Comparison of ENCODE assay signal across 8 mouse cellular contexts in genomic region chr7:127023272-127023691, GRCm38 (mm10). TPM values are rescaled to one million over a fixed set of nuclear protein-coding genes. Genes with fewer than 3 reads are reported as not detected.
A peak's percentile ranks its signal among the peaks of the same experiment; 100 is the strongest.
DNase-seq lines count a peak whose midpoint lies in the region; ATAC-seq and TF ChIP-seq lines count a peak whose summit lies in the region.

No protein-coding gene starts in this region.

- peak overlapping the region; percentile 95 for H3K4me3 ChIP-seq in stomach, embryonic 14.5 days (ENCODE audit: low read depth, low read length)
- H3K4me3 ChIP-seq in stomach, postnatal 0 days (ENCODE audit: low read depth, low read length): no peak overlapping the region
- peak overlapping the region; percentile 74 for H3K4me3 ChIP-seq in hindbrain, embryonic 15.5 days
- H3K4me3 ChIP-seq in myocyte: peak overlapping the region; percentile 67

- H3K79me2 ChIP-seq in myocyte (ENCODE audit: control insufficient read depth, insufficient read depth): peaks cover 20% of the 10 kb centered on the region

- peak; percentile 79 for DNase-seq in cerebellum, adult 11-12 months
- DNase-seq in stomach, postnatal 0 days (ENCODE audit: low spot score): no peak
- DNase-seq in B cell, adult 2 months: no peak
- DNase-seq in adrenal gland, postnatal 36 days: no peak

- H3K9me3 ChIP-seq in stomach, embryonic 14.5 days (ENCODE audit: control insufficient read depth, low read depth, low read length): no peaks in the 10 kb centered on the region
- no peaks in the 10 kb centered on the region for H3K9me3 ChIP-seq in stomach, postnatal 0 days (ENCODE audit: control insufficient read depth, low read length)
- no peaks in the 10 kb centered on the region for H3K9me3 ChIP-seq in hindbrain, embryonic 15.5 days

- 73% methylated on average over 13 of the region's 13 CpGs for WGBS in stomach, embryonic 14.5 days
- 67% methylated on average over 13 of the region's 13 CpGs for WGBS in stomach, postnatal 0 days
- 79% methylated on average over 13 of the region's 13 CpGs for WGBS in hindbrain, embryonic 15.5 days

- peak; percentile 33 for TF ChIP-seq POLR2A in myocyte (IDR thresholded peaks at IDR 0.05; ENCODE audit: insufficient read length, low read depth)

- no peak overlapping the region; the same call in 1 of the 2 replicates for H3K27ac ChIP-seq in stomach, embryonic 14.5 days (ENCODE audit: low read length)
- no peak overlapping the region for H3K27ac ChIP-seq in stomach, postnatal 0 days (replicated peaks)
- peak overlapping the region; percentile 18; the same call in 1 of the 2 replicates for H3K27ac ChIP-seq in hindbrain, embryonic 15.5 days (replicated peaks)

- H3K9ac ChIP-seq in stomach, embryonic 14.5 days (replicated peaks; ENCODE audit: low read depth, low read length): peak overlapping the region; percentile 40; the same call in 1 of the 2 replicates
- H3K9ac ChIP-seq in stomach, postnatal 0 days (ENCODE audit: low read length): no peak overlapping the region; the same call in 1 of the 2 replicates
- peak overlapping the region; percentile 89 for H3K9ac ChIP-seq in hindbrain, embryonic 15.5 days

- TF ChIP-seq CTCF in stomach, postnatal 0 days (IDR thresholded peaks at IDR 0.05; ENCODE audit: low read depth): no peak

- peak overlapping the region; percentile 99 for H3K4me2 ChIP-seq in stomach, embryonic 14.5 days (replicated peaks; ENCODE audit: low read depth, low read length)
- no peak overlapping the region for H3K4me2 ChIP-seq in stomach, postnatal 0 days (replicated peaks; ENCODE audit: low read depth)
- peak overlapping the region; percentile 89 for H3K4me2 ChIP-seq in hindbrain, embryonic 15.5 days
- H3K4me2 ChIP-seq in myocyte (ENCODE audit: low read depth): peak overlapping the region; percentile 12

- no peak for ATAC-seq in cerebellum, adult (ENCODE audit: insufficient number of reproducible peaks, low FRiP score, low TSS enrichment)
- no peak for ATAC-seq in stomach, embryonic 14.5 days (ENCODE audit: insufficient number of reproducible peaks, insufficient read depth, low FRiP score, low read depth)
- ATAC-seq in stomach, postnatal 0 days (ENCODE audit: low FRiP score, low TSS enrichment): no peak
- no peak for ATAC-seq in hindbrain, embryonic 15.5 days (ENCODE audit: low FRiP score, low read depth)

- TF ChIP-seq EP300 in stomach, postnatal 0 days (optimal IDR thresholded peaks at IDR 0.05): no peak

- H3K4me1 ChIP-seq in stomach, embryonic 14.5 days (ENCODE audit: control insufficient read depth, insufficient read depth, low read length): peaks cover 62% of the 10 kb centered on the region
- H3K4me1 ChIP-seq in stomach, postnatal 0 days (replicated peaks; ENCODE audit: control insufficient read depth, insufficient read depth): peaks cover 14% of the 10 kb centered on the region
- H3K4me1 ChIP-seq in hindbrain, embryonic 15.5 days (replicated peaks): peaks cover 74% of the 10 kb centered on the region

- no peak overlapping the region for H3ac ChIP-seq in myocyte (ENCODE audit: control insufficient read depth, insufficient read length)

- H3K27me3 ChIP-seq in stomach, embryonic 14.5 days (ENCODE audit: control insufficient read depth, insufficient read depth, low read length): no peaks in the 10 kb centered on the region
- H3K27me3 ChIP-seq in stomach, postnatal 0 days (ENCODE audit: control insufficient read depth, insufficient read depth, low read length): no peaks in the 10 kb centered on the region
- no peaks in the 10 kb centered on the region for H3K27me3 ChIP-seq in hindbrain, embryonic 15.5 days
- H3K27me3 ChIP-seq in myocyte (ENCODE audit: control insufficient read depth, insufficient read depth, insufficient read length): no peaks in the 10 kb centered on the region

- peaks cover 30% of the 10 kb centered on the region for H3K36me3 ChIP-seq in stomach, embryonic 14.5 days (ENCODE audit: control insufficient read depth, insufficient read depth, low read length)
- peaks cover 3% of the 10 kb centered on the region; the same call in 1 of the 2 replicates for H3K36me3 ChIP-seq in stomach, postnatal 0 days (ENCODE audit: control insufficient read depth, insufficient read depth, low read length)
- peaks cover 14% of the 10 kb centered on the region for H3K36me3 ChIP-seq in hindbrain, embryonic 15.5 days
- H3K36me3 ChIP-seq in myocyte (ENCODE audit: control insufficient read depth, insufficient read depth): peaks cover 11% of the 10 kb centered on the region

TF ChIP-seq in myocyte, 11 proteins besides CTCF, POLR2A, EP300 and RAD21:
- TF ChIP-seq MYOD1 (IDR thresholded peaks at IDR 0.05; ENCODE audit: control insufficient read depth in 1 of 3, insufficient read length in 2 of 3, low read depth in 2 of 3) (no peak), POLR2AphosphoS2 (IDR thresholded peaks at IDR 0.05; ENCODE audit: insufficient read length, low read depth) (peak; percentile 22)

RNA-seq across cellular contexts. Expression of gene Prrt2, which starts 2.3 kb away (rescaled TPM):
- 15.5 and 16.0 TPM in 2 replicates for polyA plus RNA-seq in stomach, embryonic 14.5 days (2014; fragmentation: Nextera tagmentation; extraction: Ambion mirVana)
- polyA plus RNA-seq in stomach, postnatal 0 days (2015; fragmentation: Nextera tagmentation; extraction: Ambion mirVana): 1.7 and 2.9 TPM in 2 replicates
- polyA plus RNA-seq in hindbrain, embryonic 15.5 days (2015; fragmentation: Nextera tagmentation; extraction: Ambion mirVana): 54.2 and 62.4 TPM in 2 replicates
- polyA plus RNA-seq in myocyte (2012; fragmentation: generic; extraction: Trizol): not detected
- 1 to 10 TPM; 1.9 to 2.9 TPM for total RNA-seq in adrenal gland, postnatal 36 days (2021)

RNA-seq across cellular contexts. Expression of gene Gm42742, which starts 2.4 kb away (rescaled TPM):
- polyA plus RNA-seq in stomach, embryonic 14.5 days (2014; fragmentation: Nextera tagmentation; extraction: Ambion mirVana): 32.8 and 68.9 TPM in 2 replicates
- 12.0 and 27.5 TPM in 2 replicates for polyA plus RNA-seq in stomach, postnatal 0 days (2015; fragmentation: Nextera tagmentation; extraction: Ambion mirVana)
- 63.3 and 77.5 TPM in 2 replicates for polyA plus RNA-seq in hindbrain, embryonic 15.5 days (2015; fragmentation: Nextera tagmentation; extraction: Ambion mirVana)
- polyA plus RNA-seq in myocyte (2012; fragmentation: generic; extraction: Trizol): 37.7 TPM
- total RNA-seq in adrenal gland, postnatal 36 days (2021): 10 to 100 TPM; 28.9 to 29.6 TPM

RNA-seq across cellular contexts. Expression of gene Maz, which starts 3.6 kb away (rescaled TPM):
- polyA plus RNA-seq in stomach, embryonic 14.5 days (2014; fragmentation: Nextera tagmentation; extraction: Ambion mirVana): 50.3 and 54.5 TPM in 2 replicates
- polyA plus RNA-seq in stomach, postnatal 0 days (2015; fragmentation: Nextera tagmentation; extraction: Ambion mirVana): 21.3 and 25.5 TPM in 2 replicates
- 84.0 and 87.3 TPM in 2 replicates for polyA plus RNA-seq in hindbrain, embryonic 15.5 days (2015; fragmentation: Nextera tagmentation; extraction: Ambion mirVana)
- polyA plus RNA-seq in myocyte (2012; fragmentation: generic; extraction: Trizol): 115 TPM
- 100 to 1,000 TPM; 120 to 126 TPM for total RNA-seq in adrenal gland, postnatal 36 days (2021)

RNA-seq across cellular contexts. Expression of gene Pagr1a, which starts 6.1 kb away (rescaled TPM):
- polyA plus RNA-seq in stomach, embryonic 14.5 days (2014; fragmentation: Nextera tagmentation; extraction: Ambion mirVana): 13.9 and 55.8 TPM in 2 replicates
- 8.7 and 25.1 TPM in 2 replicates for polyA plus RNA-seq in stomach, postnatal 0 days (2015; fragmentation: Nextera tagmentation; extraction: Ambion mirVana)
- polyA plus RNA-seq in hindbrain, embryonic 15.5 days (2015; fragmentation: Nextera tagmentation; extraction: Ambion mirVana): 28.1 and 46.9 TPM in 2 replicates
- polyA plus RNA-seq in myocyte (2012; fragmentation: generic; extraction: Trizol): 8.1 TPM
- 10 to 100 TPM in 1 of 2 experiments, 1 to 10 TPM in 1; 4.4 to 15.1 TPM for total RNA-seq in adrenal gland, postnatal 36 days (2021)

RNA-seq across cellular contexts. Expression of gene Pagr1b, which starts 7.0 kb away (rescaled TPM):
- not detected in 2 replicates for polyA plus RNA-seq in stomach, embryonic 14.5 days (2014; fragmentation: Nextera tagmentation; extraction: Ambion mirVana)
- polyA plus RNA-seq in stomach, postnatal 0 days (2015; fragmentation: Nextera tagmentation; extraction: Ambion mirVana): 0.42 TPM in 1 of 2 replicates, not detected in the other
- 0.28 TPM in 1 of 2 replicates, not detected in the other for polyA plus RNA-seq in hindbrain, embryonic 15.5 days (2015; fragmentation: Nextera tagmentation; extraction: Ambion mirVana)
- polyA plus RNA-seq in myocyte (2012; fragmentation: generic; extraction: Trizol): 0.95 TPM
- total RNA-seq in adrenal gland, postnatal 36 days (2021): 1 to 10 TPM in 1 of 2 experiments, not detected in 1; 3.0 TPM
